In genomic region chr17:45251034-45251730, GRCm38 (mm10) we compare ENCODE assay signal across 8 mouse cellular contexts.
DNase-seq lines count a peak whose midpoint lies in the region; ATAC-seq and TF ChIP-seq lines count a peak whose summit lies in the region.

No protein-coding gene starts in this region.

- no peak for TF ChIP-seq POLR2A in ES-Bruce4 (IDR thresholded peaks at IDR 0.05; ENCODE audit: insufficient read depth, low read length)
- no peak for TF ChIP-seq POLR2A in thymus, adult 2 months (IDR thresholded peaks at IDR 0.05; ENCODE audit: control insufficient read depth, extremely low read depth, insufficient read depth, low read length, poor library complexity)

- no peaks in the 10 kb centered on the region for H3K4me1 ChIP-seq in ES-Bruce4 (ENCODE audit: control insufficient read depth, insufficient read depth, low read length)
- 0 out of 2 replicates have a peak, but pooled peaks cover 6% of the 10 kb centered on the region for H3K4me1 ChIP-seq in forebrain, embryonic 13.5 days
- peaks cover 19% of the 10 kb centered on the region for H3K4me1 ChIP-seq in lung, embryonic 15.5 days
- no peaks in the 10 kb centered on the region; the same call in 1 of the 2 replicates for H3K4me1 ChIP-seq in thymus, adult 2 months (replicated peaks; ENCODE audit: control insufficient read depth, insufficient read depth, low read length)

- H3K9ac ChIP-seq in ES-Bruce4 (ENCODE audit: low read depth, poor library complexity, severe bottlenecking): no peak overlapping the region
- no peak overlapping the region for H3K9ac ChIP-seq in forebrain, embryonic 13.5 days
- H3K9ac ChIP-seq in lung, embryonic 15.5 days: no peak overlapping the region

- DNase-seq in c-Kit-positive CD71-positive TER-119-positive erythroid progenitor cells, embryonic 14.5 days (ENCODE audit: low spot score): peak; percentile 6
- peak; percentile 84 for DNase-seq in heart, postnatal 4 days
- peak; percentile 62 to 87 for DNase-seq in layer of hippocampus, adult 18-20 months (ENCODE audit: low spot score in 2 of 2)
- peak; percentile 28 for DNase-seq in ovary, adult 18-20 months (ENCODE audit: low spot score)
- peak; percentile 64 for DNase-seq in thymus, adult 2 months

- no peak overlapping the region for H3K27ac ChIP-seq in ES-Bruce4 (ENCODE audit: insufficient read depth, low read length)
- no peak overlapping the region for H3K27ac ChIP-seq in forebrain, embryonic 13.5 days
- no peak overlapping the region for H3K27ac ChIP-seq in lung, embryonic 15.5 days
- no peak overlapping the region for H3K27ac ChIP-seq in thymus, adult 2 months (ENCODE audit: control insufficient read depth, insufficient read depth, low read length)

- no peak for TF ChIP-seq EP300 in ES-Bruce4 (IDR thresholded peaks at IDR 0.05; ENCODE audit: insufficient read depth, low read depth, low read length)

- peak overlapping the region; percentile 51 for H3K4me2 ChIP-seq in forebrain, embryonic 13.5 days
- peak overlapping the region; percentile 22; the same call in 1 of the 2 replicates for H3K4me2 ChIP-seq in lung, embryonic 15.5 days

- 18% methylated on average over 22 of the region's 22 CpGs for WGBS in forebrain, embryonic 13.5 days
- 34% methylated on average over 22 of the region's 22 CpGs for WGBS in lung, embryonic 15.5 days
- 44% methylated on average over 22 of the region's 22 CpGs for whole genome bisulfite sequencing in thymus, adult 2 months

- no peaks in the 10 kb centered on the region for H3K27me3 ChIP-seq in ES-Bruce4 (ENCODE audit: control insufficient read depth, insufficient read depth, low read length, poor library complexity, severe bottlenecking)
- 0 out of 2 replicates have a peak, but pooled peaks cover 3% of the 10 kb centered on the region for H3K27me3 ChIP-seq in forebrain, embryonic 13.5 days
- H3K27me3 ChIP-seq in lung, embryonic 15.5 days: peaks cover 12% of the 10 kb centered on the region; the same call in 1 of the 2 replicates
- no peaks in the 10 kb centered on the region for H3K27me3 ChIP-seq in thymus, adult 2 months (ENCODE audit: control insufficient read depth, insufficient read depth, low read length)

- peak overlapping the region; percentile 35 for H3K4me3 ChIP-seq in ES-Bruce4 (ENCODE audit: low read depth, low read length)
- H3K4me3 ChIP-seq in forebrain, embryonic 13.5 days: peak overlapping the region; percentile 22
- H3K4me3 ChIP-seq in lung, embryonic 15.5 days: no peak overlapping the region
- H3K4me3 ChIP-seq in thymus, adult 2 months (ENCODE audit: control insufficient read depth, insufficient read depth, low read length): no peak overlapping the region

- peak; percentile 78 for ATAC-seq in forebrain, embryonic 13.5 days
- no peak for ATAC-seq in lung, embryonic 15.5 days (ENCODE audit: borderline replicate concordance, extremely low read depth, low FRiP score, low TSS enrichment)

- peak; percentile 85 for TF ChIP-seq CTCF in ES-Bruce4 (IDR thresholded peaks at IDR 0.05; ENCODE audit: low read depth, low read length)
- TF ChIP-seq CTCF in thymus, adult 2 months (IDR thresholded peaks at IDR 0.05; ENCODE audit: borderline replicate concordance, control insufficient read depth, extremely low read depth, insufficient read depth, low read length, poor library complexity): peak; percentile 86; the same call in 1 of the 2 replicates

- H3K9me3 ChIP-seq in ES-Bruce4 (replicated peaks; ENCODE audit: control insufficient read depth, insufficient read depth, low read length, poor library complexity, severe bottlenecking): no peaks in the 10 kb centered on the region
- no peaks in the 10 kb centered on the region for H3K9me3 ChIP-seq in forebrain, embryonic 13.5 days (replicated peaks)
- no peaks in the 10 kb centered on the region for H3K9me3 ChIP-seq in lung, embryonic 15.5 days

- H3K36me3 ChIP-seq in ES-Bruce4 (ENCODE audit: control insufficient read depth, insufficient read depth, low read length, poor library complexity, severe bottlenecking): no peaks in the 10 kb centered on the region
- no peaks in the 10 kb centered on the region for H3K36me3 ChIP-seq in forebrain, embryonic 13.5 days (ENCODE audit: poor library complexity, severe bottlenecking)
- no peaks in the 10 kb centered on the region for H3K36me3 ChIP-seq in lung, embryonic 15.5 days
- H3K36me3 ChIP-seq in thymus, adult 2 months (ENCODE audit: control insufficient read depth, insufficient read depth, low read length): no peaks in the 10 kb centered on the region

Comparison
In these comparisons a context has a peak if more than half of its experiments do, and no peak if none do; other contexts are left out.
1. H3K4me3 ChIP-seq: peak in ES-Bruce4 (single experiment) and forebrain, embryonic 13.5 days (single experiment); none in lung, embryonic 15.5 days (single experiment) and thymus, adult 2 months (single experiment).
2. DNase-seq: peak in every context shown above with its lines; median percentile 84 in heart, postnatal 4 days; 74 in layer of hippocampus, adult 18-20 months; 64 in thymus, adult 2 months; 28 in ovary, adult 18-20 months; 6 in c-Kit-positive CD71-positive TER-119-positive erythroid progenitor cells, embryonic 14.5 days.